Comparison of ENCODE assay signal across 9 mouse cellular contexts in the genomic region with DNA sequence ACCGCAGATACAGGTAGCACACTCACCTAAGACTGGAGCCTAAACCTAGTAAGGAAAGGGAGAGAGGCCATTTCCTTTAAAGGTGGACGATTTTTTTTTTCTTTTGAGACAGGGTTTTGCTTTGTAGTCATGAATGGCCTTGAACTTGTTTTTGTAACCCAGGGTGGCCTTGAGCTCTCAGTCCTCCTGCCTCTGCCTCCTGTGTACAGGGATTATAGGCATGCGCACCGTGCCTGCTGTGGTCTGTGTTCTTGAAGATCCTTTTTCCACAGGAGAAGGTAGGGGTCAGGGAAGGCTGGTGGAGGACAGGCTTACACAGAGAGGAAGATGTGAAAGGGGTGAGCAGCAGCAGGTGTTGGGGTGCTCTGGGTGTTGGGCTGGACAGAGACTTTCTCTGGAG. TPM values are rescaled to one million over a fixed set of nuclear protein-coding genes. Genes with fewer than 3 reads are reported as not detected.
DNase-seq lines count a peak whose midpoint lies in the region; ATAC-seq and TF ChIP-seq lines count a peak whose summit lies in the region.
"Had no signal": no experiment of that assay in that cellular context is flagged by ENCODE, and none has a peak within 500 bp of the region (broad histone marks: within the 10 kb centered on the region; RNA-seq: fewer than 3 reads in every experiment).

No protein-coding gene starts in this region.

- H3K36me3 ChIP-seq in erythroblast, embryonic 14.5 days (ENCODE audit: control insufficient read depth) = peaks cover 41% of the 10 kb centered on the region
- H3K36me3 ChIP-seq in C2C12 (ENCODE audit: control insufficient read depth, insufficient read depth) = peaks cover 22% of the 10 kb centered on the region
- peaks cover 19% of the 10 kb centered on the region for H3K36me3 ChIP-seq in hindbrain, embryonic 10.5 days
- H3K36me3 ChIP-seq in liver, embryonic 16.5 days (ENCODE audit: control insufficient read depth, insufficient read depth) = no peaks in the 10 kb centered on the region; the same call in 1 of the 2 replicates

- 0 out of 2 replicates have a peak overlapping the region, but pooled peaks have one; percentile 97 for H3K27ac ChIP-seq in hindbrain, embryonic 10.5 days
- H3K27ac ChIP-seq in liver, embryonic 16.5 days (ENCODE audit: low read length) = peak overlapping the region; percentile 26; the same call in 1 of the 2 replicates

- no peak for TF ChIP-seq CTCF in C2C12 (IDR thresholded peaks at IDR 0.05; ENCODE audit: control insufficient read depth, insufficient read depth, insufficient read length)

- no peak for ATAC-seq in erythroblast, adult 5-6 weeks (replicated peaks; ENCODE audit: low FRiP score, poor library complexity, severe bottlenecking)
- ATAC-seq in liver, embryonic 16.5 days (ENCODE audit: low read depth) = no peak

- peaks cover 59% of the 10 kb centered on the region for H3K4me1 ChIP-seq in erythroblast, embryonic 14.5 days (ENCODE audit: control insufficient read depth)
- H3K4me1 ChIP-seq in hindbrain, embryonic 10.5 days (replicated peaks) = peaks cover 48% of the 10 kb centered on the region
- H3K4me1 ChIP-seq in liver, embryonic 16.5 days (ENCODE audit: control insufficient read depth, low read depth, low read length) = peaks cover 40% of the 10 kb centered on the region

- H3ac ChIP-seq in C2C12 (ENCODE audit: control insufficient read depth, insufficient read length, low read depth) = peak overlapping the region; percentile 36

- WGBS in hindbrain, embryonic 10.5 days = 77% methylated on average over 4 of the region's 4 CpGs
- 67% methylated on average over 4 of the region's 4 CpGs for WGBS in liver, embryonic 16.5 days (ENCODE audit: insufficient replicate concordance)

- peak overlapping the region; percentile 94 for H3K9ac ChIP-seq in liver, embryonic 16.5 days (ENCODE audit: low read depth, low read length)

- H3K79me2 ChIP-seq in C2C12 (ENCODE audit: control insufficient read depth, insufficient read depth) = peaks cover 66% of the 10 kb centered on the region

- peak overlapping the region; percentile 84 for H3K4me3 ChIP-seq in erythroblast, embryonic 14.5 days (replicated peaks)
- H3K4me3 ChIP-seq in C2C12 (ENCODE audit: insufficient read depth, poor library complexity, severe bottlenecking) = no peak overlapping the region
- peak overlapping the region; percentile 97 for H3K4me3 ChIP-seq in hindbrain, embryonic 10.5 days
- H3K4me3 ChIP-seq in liver, embryonic 16.5 days (ENCODE audit: low read depth, low read length) = no peak overlapping the region

- peaks cover 58% of the 10 kb centered on the region for H3K79me3 ChIP-seq in C2C12 (ENCODE audit: low read depth)

- no peaks in the 10 kb centered on the region for H3K9me3 ChIP-seq in erythroblast, embryonic 14.5 days (ENCODE audit: control insufficient read depth, low read length)
- no peaks in the 10 kb centered on the region for H3K9me3 ChIP-seq in hindbrain, embryonic 10.5 days
- H3K9me3 ChIP-seq in liver, embryonic 16.5 days (replicated peaks; ENCODE audit: control insufficient read depth, low read length) = no peaks in the 10 kb centered on the region

- H3K27me3 ChIP-seq in erythroblast, embryonic 14.5 days (ENCODE audit: control insufficient read depth) = no peaks in the 10 kb centered on the region
- no peaks in the 10 kb centered on the region for H3K27me3 ChIP-seq in C2C12 (ENCODE audit: control insufficient read depth, insufficient read depth, insufficient read length)
- no peaks in the 10 kb centered on the region for H3K27me3 ChIP-seq in hindbrain, embryonic 10.5 days (ENCODE audit: insufficient read depth, poor library complexity, severe bottlenecking)
- H3K27me3 ChIP-seq in liver, embryonic 16.5 days (ENCODE audit: control insufficient read depth, insufficient read depth, low read depth, low read length) = no peaks in the 10 kb centered on the region

- DNase-seq in hindbrain, embryonic 10.5 days (ENCODE audit: low spot score) = no peak
- DNase-seq in urinary bladder, postnatal 25 days (ENCODE audit: low spot score) = no peak
- no peak for DNase-seq in left cerebral cortex, adult 9 months (ENCODE audit: low spot score in 2 of 2)
- DNase-seq in embryo, embryonic 9.5 days (ENCODE audit: extremely low spot score) = no peak
- DNase-seq: kidney, adult 2 months had no signal

- peak overlapping the region; percentile 99 for H3K4me2 ChIP-seq in liver, embryonic 16.5 days (ENCODE audit: low read depth, low read length)

TF ChIP-seq in C2C12, 6 proteins besides CTCF, POLR2A, EP300 and RAD21:
- TF ChIP-seq FOSL1 (IDR thresholded peaks at IDR 0.05; ENCODE audit: insufficient read depth, low read length, poor library complexity, severe bottlenecking) (no peak), MYOD1 (IDR thresholded peaks at IDR 0.05; ENCODE audit: control insufficient read depth, insufficient read length, low read depth) (no peak)
TF ChIP-seq in C2C12: peak in this region for 0.

RNA-seq across cellular contexts. Expression of a gene that starts 1.6 kb away (rescaled TPM):
- 2.6 and 2.8 TPM in 2 replicates for polyA plus RNA-seq in erythroblast, embryonic 14.5 days (2012)
- total RNA-seq in erythroblast, adult 5-6 weeks (2015; ENCODE audit: low replicate concordance) = 10.7 and 18.3 TPM in 2 replicates
- total RNA-seq in erythroblast, adult 5-6 weeks (2017; ENCODE audit: low replicate concordance) = 12.7 and 14.5 TPM in 2 replicates
- 48.8 TPM for polyA plus RNA-seq in C2C12 (2012; fragmentation: generic; extraction: Trizol)
- polyA plus RNA-seq in hindbrain, embryonic 10.5 days (2016; fragmentation: Nextera tagmentation; extraction: Ambion mirVana) = 19.3 and 25.6 TPM in 2 replicates
- 4.3 and 5.8 TPM in 2 replicates for polyA plus RNA-seq in liver, embryonic 16.5 days (2015; fragmentation: Nextera tagmentation; extraction: Ambion mirVana)

RNA-seq across cellular contexts. Expression of a gene that starts 15.5 kb away (rescaled TPM):
- polyA plus RNA-seq in erythroblast, embryonic 14.5 days (2012) = 3.0 and 3.6 TPM in 2 replicates
- total RNA-seq in erythroblast, adult 5-6 weeks (2015; ENCODE audit: low replicate concordance) = 14.6 and 20.9 TPM in 2 replicates
- total RNA-seq in erythroblast, adult 5-6 weeks (2017; ENCODE audit: low replicate concordance) = 35.9 and 52.0 TPM in 2 replicates
- polyA plus RNA-seq in C2C12 (2012; fragmentation: generic; extraction: Trizol) = 27.2 TPM
- 55.4 and 57.1 TPM in 2 replicates for polyA plus RNA-seq in hindbrain, embryonic 10.5 days (2016; fragmentation: Nextera tagmentation; extraction: Ambion mirVana)
- polyA plus RNA-seq in liver, embryonic 16.5 days (2015; fragmentation: Nextera tagmentation; extraction: Ambion mirVana) = 22.8 and 25.7 TPM in 2 replicates

RNA-seq across cellular contexts. Expression of a gene that starts 39.7 kb away (rescaled TPM):
- polyA plus RNA-seq in erythroblast, embryonic 14.5 days (2012) = 1.5 and 2.6 TPM in 2 replicates
- total RNA-seq in erythroblast, adult 5-6 weeks (2015; ENCODE audit: low replicate concordance) = 2.3 TPM in 1 of 2 replicates, not detected in the other
- total RNA-seq in erythroblast, adult 5-6 weeks (2017; ENCODE audit: low replicate concordance) = 1.9 and 2.9 TPM in 2 replicates
- 17.2 TPM for polyA plus RNA-seq in C2C12 (2012; fragmentation: generic; extraction: Trizol)
- polyA plus RNA-seq in hindbrain, embryonic 10.5 days (2016; fragmentation: Nextera tagmentation; extraction: Ambion mirVana) = 22.8 and 27.2 TPM in 2 replicates
- 4.5 and 4.9 TPM in 2 replicates for polyA plus RNA-seq in liver, embryonic 16.5 days (2015; fragmentation: Nextera tagmentation; extraction: Ambion mirVana)

RNA-seq across cellular contexts. Expression of a gene that starts 58.3 kb away (rescaled TPM):
- not detected in 2 replicates for polyA plus RNA-seq in erythroblast, embryonic 14.5 days (2012)
- total RNA-seq in erythroblast, adult 5-6 weeks (2015; ENCODE audit: low replicate concordance) = not detected in 2 replicates
- 0.42 TPM in 1 of 2 replicates, not detected in the other for total RNA-seq in erythroblast, adult 5-6 weeks (2017; ENCODE audit: low replicate concordance)
- not detected for polyA plus RNA-seq in C2C12 (2012; fragmentation: generic; extraction: Trizol)
- polyA plus RNA-seq in hindbrain, embryonic 10.5 days (2016; fragmentation: Nextera tagmentation; extraction: Ambion mirVana) = 0.12 TPM in 1 of 2 replicates, not detected in the other
- not detected in 2 replicates for polyA plus RNA-seq in liver, embryonic 16.5 days (2015; fragmentation: Nextera tagmentation; extraction: Ambion mirVana)

Comparison
In these comparisons a context has a peak if more than half of its experiments do, and no peak if none do; other contexts are left out.
1. H3K4me3 ChIP-seq: peak in erythroblast, embryonic 14.5 days (single experiment) and hindbrain, embryonic 10.5 days (single experiment); none in C2C12 (single experiment) and liver, embryonic 16.5 days (single experiment).